Mouse (Mus musculus): ENCODE measurements around the gene Sprr3. TPM values are rescaled to one million over a fixed set of nuclear protein-coding genes. Genes with fewer than 3 reads are reported as not detected.

Gene Sprr3
- total and polyA plus RNA-seq, 3 experiments = not detected

DNA sequence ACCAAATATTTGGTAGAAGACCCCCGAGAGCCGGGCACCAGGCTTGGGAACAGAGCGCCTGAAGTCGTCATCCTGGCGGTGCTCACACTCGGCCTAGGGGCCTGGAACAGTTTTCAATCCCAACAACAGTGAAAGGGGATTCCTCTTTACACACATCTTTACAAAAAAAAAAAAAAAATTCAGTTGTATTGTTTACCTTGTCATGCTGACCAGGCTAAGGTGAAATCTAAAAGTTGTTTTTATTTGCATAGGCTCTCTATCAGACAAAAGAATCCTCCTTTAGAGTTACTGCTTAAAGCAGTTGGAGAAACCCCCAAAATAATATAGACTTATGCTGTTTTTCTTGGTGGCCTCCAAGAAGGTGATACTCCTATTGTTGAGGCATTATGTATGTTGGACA is 29.2 kb downstream of the Sprr3 start, which contains the start of gene Gm9774:
Gene Gm9774 (minus strand): TSS at position 101 of the 400 bp plus-strand sequence.
- no peaks in the 10 kb centered on the region for H3K36me3 ChIP-seq (ENCODE audit: control insufficient read depth in 1 of 2, insufficient read depth in 2 of 2, low read length in 2 of 2)
- no peak within 1 kb of the TSS for H3K9ac ChIP-seq (ENCODE audit: control insufficient read depth, low read depth, low read length, poor library complexity, severe bottlenecking)
- H3K27me3 ChIP-seq (ENCODE audit: control insufficient read depth in 1 of 2, insufficient read depth in 2 of 2, low read length in 2 of 2) = no peaks in the 10 kb centered on the region
- H3K9me3 ChIP-seq (replicated peaks; ENCODE audit: insufficient read depth, low read length) = no peaks in the 10 kb centered on the region
- no peak within 1 kb of the TSS for H3K4me3 ChIP-seq (ENCODE audit: control insufficient read depth in 1 of 2, insufficient read depth in 1 of 2, low read depth in 2 of 2, low read length in 2 of 2)
- no peaks in the 10 kb centered on the region for H3K79me2 ChIP-seq (ENCODE audit: control insufficient read depth, insufficient read depth, low read length, poor library complexity)
- DNase-seq (ENCODE audit: low read depth, low spot score) = no peak
- no peak within 1 kb of the TSS for H3K27ac ChIP-seq (ENCODE audit: control insufficient read depth, low read depth, low read length)
- no peaks in the 10 kb centered on the region for H3K4me1 ChIP-seq (ENCODE audit: control insufficient read depth in 1 of 2, insufficient read depth in 2 of 2, low read length in 2 of 2)
- TF ChIP-seq ETS1 (IDR thresholded peaks at IDR 0.05; ENCODE audit: low read depth, low read length) (no peak), ELF1 (IDR thresholded peaks at IDR 0.05; ENCODE audit: low read depth, low read length) (no peak), GABPA (IDR thresholded peaks at IDR 0.05; ENCODE audit: low read depth, low read length) (no peak), MYC (IDR thresholded peaks at IDR 0.05; ENCODE audit: low read depth, low read length) (no peak), NELFE (IDR thresholded peaks at IDR 0.05; ENCODE audit: low read depth, low read length) (no peak), ZC3H11A (IDR thresholded peaks at IDR 0.05; ENCODE audit: low read depth, low read length) (no peak), USF2 (IDR thresholded peaks at IDR 0.05; ENCODE audit: borderline replicate concordance in 1 of 2, insufficient read depth in 1 of 2, low read depth in 1 of 2, low read length in 2 of 2) (no peak), POLR2AphosphoS2 (IDR thresholded peaks at IDR 0.05; ENCODE audit: low read length) (no peak), POLR2AphosphoS5 (IDR thresholded peaks at IDR 0.05; ENCODE audit: borderline replicate concordance, low read depth, low read length) (no peak), MAZ (IDR thresholded peaks at IDR 0.05; ENCODE audit: low read depth, low read length) (no peak), EP300 (IDR thresholded peaks at IDR 0.05; ENCODE audit: low read depth in 1 of 2, low read length in 2 of 2) (no peak)

- no peaks in the 10 kb centered on the region for H3K36me3 ChIP-seq (ENCODE audit: control insufficient read depth in 1 of 2, insufficient read depth in 2 of 2, low read length in 2 of 2)
- H3K4me3 ChIP-seq (ENCODE audit: control insufficient read depth in 1 of 2, insufficient read depth in 1 of 2, low read depth in 2 of 2, low read length in 2 of 2) = no peak within 1 kb of the TSS
- H3K9me3 ChIP-seq (replicated peaks; ENCODE audit: insufficient read depth, low read length) = no peaks in the 10 kb centered on the region
- H3K4me1 ChIP-seq (ENCODE audit: control insufficient read depth in 1 of 2, insufficient read depth in 2 of 2, low read length in 2 of 2) = no peaks in the 10 kb centered on the region
- TF ChIP-seq ZNF384 (IDR thresholded peaks at IDR 0.05; ENCODE audit: low read depth, low read length) = no peak
- no peak for DNase-seq (ENCODE audit: low read depth, low spot score)
- H3K27ac ChIP-seq (ENCODE audit: control insufficient read depth, low read depth, low read length) = no peak within 1 kb of the TSS
- no peaks in the 10 kb centered on the region for H3K79me2 ChIP-seq (ENCODE audit: control insufficient read depth, insufficient read depth, low read length, poor library complexity)
- no peak within 1 kb of the TSS for H3K9ac ChIP-seq (ENCODE audit: control insufficient read depth, low read depth, low read length, poor library complexity, severe bottlenecking)
- H3K27me3 ChIP-seq (ENCODE audit: control insufficient read depth in 1 of 2, insufficient read depth in 2 of 2, low read length in 2 of 2) = no peaks in the 10 kb centered on the region
Measured at GRCm38 (mm10) chr3:92417782-92418181, 40.7 kb downstream of the Sprr3 start, which contains the start of gene Sprr2j-ps. Gene Sprr2j-ps, plus strand, starts transcription at chr3:92418082.

GRCm38 (mm10) chr3:92407691-92408090 is 50.8 kb downstream of the Sprr3 start, which contains the start of gene Sprr2i:
Gene Sprr2i, plus strand, starts transcription at chr3:92407991.
- H3K9me3 ChIP-seq (replicated peaks; ENCODE audit: insufficient read depth, low read length) = no peaks in the 10 kb centered on the region
- H3K27ac ChIP-seq (ENCODE audit: control insufficient read depth, low read depth, low read length) = no peak within 1 kb of the TSS
- H3K4me3 ChIP-seq (ENCODE audit: control insufficient read depth in 1 of 2, insufficient read depth in 1 of 2, low read depth in 2 of 2, low read length in 2 of 2) = no peak within 1 kb of the TSS
- H3K79me2 ChIP-seq (ENCODE audit: control insufficient read depth, insufficient read depth, low read length, poor library complexity) = no peaks in the 10 kb centered on the region
- no peaks in the 10 kb centered on the region for H3K4me1 ChIP-seq (ENCODE audit: control insufficient read depth in 1 of 2, insufficient read depth in 2 of 2, low read length in 2 of 2)
- DNase-seq (ENCODE audit: low read depth, low spot score) = no peak
- no peaks in the 10 kb centered on the region for H3K27me3 ChIP-seq (ENCODE audit: control insufficient read depth in 1 of 2, insufficient read depth in 2 of 2, low read length in 2 of 2)
- TF ChIP-seq HCFC1 (IDR thresholded peaks at IDR 0.05; ENCODE audit: low read depth, low read length) (no peak), TAL1 (IDR thresholded peaks at IDR 0.05; ENCODE audit: low read length) (no peak), USF2 (IDR thresholded peaks at IDR 0.05; ENCODE audit: borderline replicate concordance in 1 of 2, insufficient read depth in 1 of 2, low read depth in 1 of 2, low read length in 2 of 2) (no peak), NELFE (IDR thresholded peaks at IDR 0.05; ENCODE audit: low read depth, low read length) (no peak), ZKSCAN1 (IDR thresholded peaks at IDR 0.05; ENCODE audit: low read depth, low read length) (no peak), EP300 (IDR thresholded peaks at IDR 0.05; ENCODE audit: low read depth in 1 of 2, low read length in 2 of 2) (no peak), MAZ (IDR thresholded peaks at IDR 0.05; ENCODE audit: low read depth, low read length) (no peak), POLR2A (IDR thresholded peaks at IDR 0.05; ENCODE audit: control insufficient read depth in 1 of 2, insufficient read depth in 1 of 2, low read depth in 1 of 2, low read length in 2 of 2, poor library complexity in 1 of 2) (no peak), CTCF (IDR thresholded peaks at IDR 0.05 in 2 of 3, conservative IDR thresholded peaks at IDR 0.05 in 1 of 3; ENCODE audit: control insufficient read depth in 1 of 3, insufficient read depth in 1 of 3, low read depth in 2 of 3, low read length in 3 of 3, poor library complexity in 1 of 3, severe bottlenecking in 1 of 3) (no peak), TBP (IDR thresholded peaks at IDR 0.05; ENCODE audit: low read depth, low read length) (no peak), JUND (IDR thresholded peaks at IDR 0.05; ENCODE audit: low read depth, low read length) (no peak), UBTF (IDR thresholded peaks at IDR 0.05; ENCODE audit: borderline replicate concordance, insufficient read depth, low read depth, low read length) (no peak), BHLHE40 (IDR thresholded peaks at IDR 0.05; ENCODE audit: borderline replicate concordance, low read depth, low read length) (no peak), MXI1 (IDR thresholded peaks at IDR 0.05; ENCODE audit: low read depth, low read length) (no peak)
- no peaks in the 10 kb centered on the region for H3K36me3 ChIP-seq (ENCODE audit: control insufficient read depth in 1 of 2, insufficient read depth in 2 of 2, low read length in 2 of 2)
- H3K9ac ChIP-seq (ENCODE audit: control insufficient read depth, low read depth, low read length, poor library complexity, severe bottlenecking) = no peak within 1 kb of the TSS

Measured in MEL (cell line).